Mouse (Mus musculus): ENCODE measurements at regions not wholly inside any gene's neighbourhood (a gene's known extent, or its start where the extent isn't known, plus 50 kb on each side); places are given as distances from the start of the nearest gene placed in this dataset.

DNA sequence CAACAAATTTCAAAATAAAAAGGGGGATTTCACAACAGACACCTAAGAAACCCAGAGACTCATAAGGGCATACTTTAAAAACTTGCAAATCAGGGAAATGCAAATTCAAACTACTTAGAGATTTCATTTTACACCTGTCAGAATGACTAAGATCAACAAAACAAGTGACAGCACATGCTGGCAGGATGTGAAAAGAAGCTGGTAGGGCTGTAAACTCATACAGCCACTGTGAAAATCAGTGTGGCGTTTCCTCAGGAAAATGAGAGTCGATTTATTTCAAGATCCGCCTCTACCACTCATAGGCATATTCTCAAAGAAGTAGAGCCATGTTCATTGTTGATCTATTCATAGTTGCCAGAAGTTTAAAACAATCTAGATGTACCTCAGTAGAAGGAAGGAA is 133.6 kb upstream of the Veph1 start:
- no peak for DNase-seq (ENCODE audit: low spot score)

GRCm38 (mm10) chr3:66422445-66423037 is 125.9 kb upstream of the Veph1 start:
- peak; percentile 27 for DNase-seq (ENCODE audit: low spot score)

- peak; percentile 67 for DNase-seq (ENCODE audit: low spot score)
Observed at GRCm38 (mm10) chr3:66410706-66411277, 114.2 kb upstream of the Veph1 start.

GRCm38 (mm10) chr3:66408791-66409190 is 112.2 kb upstream of the Veph1 start:
- DNase-seq (ENCODE audit: low spot score) = no peak

GRCm38 (mm10) chr3:66405645-66406044 is 109.0 kb upstream of the Veph1 start:
- DNase-seq (ENCODE audit: low spot score) = no peak

GRCm38 (mm10) chr3:66403707-66404106 is 107.1 kb upstream of the Veph1 start:
- DNase-seq (ENCODE audit: low spot score) = no peak

GRCm38 (mm10) chr3:66400791-66401568 is 104.3 kb upstream of the Veph1 start:
- DNase-seq (ENCODE audit: low spot score) = no peak

DNA sequence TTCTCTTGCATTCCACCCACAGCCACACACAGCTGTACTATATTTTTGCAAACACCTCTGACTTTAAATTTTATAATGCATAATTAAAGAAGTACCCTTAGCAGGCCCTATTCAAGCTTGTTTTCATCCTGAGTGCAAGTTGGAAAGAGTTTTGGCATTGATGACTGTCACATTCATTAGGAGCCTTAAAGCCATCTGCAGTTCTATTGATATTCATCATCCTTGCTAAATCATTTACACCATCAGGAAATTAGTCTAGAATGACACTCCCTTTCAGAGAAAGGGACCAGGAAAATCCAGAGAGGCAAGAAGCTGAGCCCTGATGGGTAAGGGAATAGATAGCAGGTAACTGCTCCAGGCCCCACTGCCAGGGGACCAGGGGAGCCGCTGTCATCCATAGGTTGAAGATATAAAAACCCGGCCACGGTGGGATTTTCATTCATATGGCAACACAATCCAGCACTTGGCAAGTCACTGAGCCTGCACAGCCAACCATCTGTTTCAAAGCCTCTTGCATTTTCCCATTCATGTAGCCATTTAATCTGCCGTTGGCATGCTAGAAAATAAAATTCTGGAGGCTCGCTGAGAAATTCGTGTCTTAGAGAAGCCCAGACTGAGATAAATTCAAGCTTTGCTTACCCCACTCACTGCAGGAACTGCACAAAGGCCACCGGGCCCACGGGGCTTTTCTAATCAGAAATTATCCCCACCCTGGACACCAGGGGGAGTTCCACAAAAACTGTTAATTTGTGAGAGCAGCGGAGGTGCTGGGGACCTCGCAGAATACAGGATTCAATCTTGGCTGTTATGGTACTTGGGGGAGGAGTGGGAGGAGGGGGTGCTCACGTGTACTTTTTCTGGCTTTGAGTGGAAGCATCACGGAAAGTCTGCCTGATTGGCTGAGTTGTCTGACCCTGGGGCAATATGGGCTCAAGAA is 101.8 kb upstream of the Veph1 start:
- peak; percentile 53 for DNase-seq (ENCODE audit: low spot score)

DNA sequence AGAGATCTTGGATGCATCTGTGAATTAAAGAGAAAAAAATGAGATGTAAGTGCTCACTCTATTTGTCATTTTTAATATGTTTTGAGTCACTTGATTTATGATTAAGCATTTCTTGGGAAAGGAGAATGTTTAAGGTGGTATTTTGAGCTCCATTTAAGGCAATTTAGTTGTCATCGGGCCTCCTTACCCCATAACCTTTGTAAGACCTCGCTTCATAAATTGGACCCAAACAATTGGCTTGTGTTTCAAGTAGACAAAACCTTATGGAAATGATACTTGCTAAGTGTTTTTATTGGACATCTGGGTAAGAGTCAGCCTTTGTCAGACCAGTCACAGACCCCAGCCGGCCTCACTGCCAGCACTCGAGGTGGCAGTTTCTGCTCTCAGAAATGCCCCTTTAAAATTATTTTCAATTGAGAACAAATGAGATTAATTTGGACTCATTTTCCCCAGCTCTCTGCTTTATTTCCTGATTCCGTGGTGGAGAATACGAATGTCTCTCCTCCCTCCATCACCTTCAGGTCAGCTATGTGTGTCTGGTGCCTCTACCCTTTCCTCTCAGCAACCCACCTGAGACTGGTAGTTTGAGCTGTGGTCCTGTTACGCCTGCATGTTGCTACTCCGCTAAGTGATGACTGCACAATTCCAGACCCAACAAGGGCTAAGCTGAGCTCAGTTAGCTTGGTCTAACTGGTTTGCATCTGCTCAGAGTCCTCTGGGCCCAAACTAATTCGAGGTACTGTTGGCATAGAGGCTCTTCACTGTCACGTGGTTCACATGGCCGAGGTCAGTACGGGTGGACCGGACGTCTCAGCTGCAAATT is 78.7 kb upstream of the Veph1 start:
- DNase-seq (ENCODE audit: low spot score) = peak; percentile 36

- DNase-seq (ENCODE audit: low spot score) = no peak
Observed at GRCm38 (mm10) chr3:66374603-66375002, 78.0 kb upstream of the Veph1 start.

DNA sequence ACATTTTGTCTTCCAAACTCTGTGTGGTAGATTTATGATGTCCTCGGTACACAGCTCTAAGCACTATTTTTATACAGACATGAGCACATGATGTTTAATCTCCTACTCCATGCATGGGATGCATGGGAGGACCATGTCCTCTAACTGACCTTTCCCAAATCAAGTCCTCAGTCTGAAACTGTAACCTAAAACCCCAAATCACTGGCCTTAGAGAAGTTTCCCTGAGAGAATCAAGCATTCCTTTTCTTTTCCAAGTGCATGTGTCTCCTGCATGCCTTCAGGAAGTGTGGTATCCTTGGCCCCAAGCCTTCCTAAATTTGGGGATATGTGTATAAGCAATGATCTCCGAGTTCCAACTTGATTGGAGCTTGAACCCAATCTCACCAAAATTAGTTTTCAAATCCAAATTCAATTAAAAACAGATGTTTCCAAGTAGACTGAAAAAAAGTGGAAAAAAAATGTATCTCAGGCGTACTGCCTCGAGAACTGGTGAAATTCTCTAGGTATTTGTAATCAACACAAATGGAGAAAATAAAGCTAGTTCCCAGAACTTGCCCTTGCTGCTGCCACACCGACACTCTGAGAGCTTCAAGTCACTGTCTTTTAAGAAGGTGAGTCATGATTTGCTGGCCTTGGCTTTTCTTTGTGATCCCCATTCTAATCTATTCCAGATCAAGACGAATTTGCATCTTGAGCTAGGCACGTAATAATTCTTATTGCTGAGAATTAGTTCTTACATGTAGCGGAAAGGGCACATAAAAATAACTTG is 77.4 kb upstream of the Veph1 start:
- DNase-seq (ENCODE audit: low spot score) = peak; percentile 24

All from embryo, embryonic 10.5 days (tissue).